Mouse (Mus musculus): ENCODE data around the gene Nudt4. TPM values are rescaled to one million over a fixed set of nuclear protein-coding genes. Genes with fewer than 3 reads are reported as not detected.

The Nudt4 gene
- total and polyA plus RNA-seq, 3 experiments: 21.1 to 35.7 TPM; not detected in 1

DNA sequence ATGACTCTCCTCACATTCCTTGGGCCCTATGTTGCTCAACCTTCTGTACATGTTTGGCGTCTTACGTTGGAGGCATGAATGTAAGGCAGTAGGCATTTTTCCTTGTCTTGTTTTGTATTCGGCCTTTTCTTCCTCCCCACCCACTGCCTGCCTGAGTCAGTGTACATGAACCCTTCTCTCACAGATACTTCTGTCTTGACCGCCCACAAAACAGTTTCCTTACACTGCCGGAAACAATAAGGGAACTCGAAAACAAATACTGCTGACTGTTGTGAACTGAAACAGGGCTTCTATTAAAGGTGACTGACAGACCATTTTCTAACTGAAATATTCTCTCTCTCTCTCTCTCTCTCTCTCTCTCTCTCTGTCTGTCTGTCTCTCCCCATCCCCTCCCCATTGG is 55.2 kb downstream of the Nudt4 start:
- TF ChIP-seq POLR2A (IDR thresholded peaks at IDR 0.05; ENCODE audit: control insufficient read depth in 1 of 2, insufficient read depth in 1 of 2, low read depth in 1 of 2, low read length in 2 of 2, poor library complexity in 1 of 2): no peak
- no peak for TF ChIP-seq USF2 (IDR thresholded peaks at IDR 0.05; ENCODE audit: borderline replicate concordance in 1 of 2, insufficient read depth in 1 of 2, low read depth in 1 of 2, low read length in 2 of 2)
- no peak for TF ChIP-seq USF1 (IDR thresholded peaks at IDR 0.05; ENCODE audit: low read depth, low read length)
- no peak for DNase-seq (ENCODE audit: low read depth, low spot score)
- H3K79me2 ChIP-seq (ENCODE audit: control insufficient read depth, insufficient read depth, low read length, poor library complexity): no peaks in the 10 kb centered on the region
- H3K4me3 ChIP-seq (ENCODE audit: control insufficient read depth in 1 of 2, insufficient read depth in 1 of 2, low read depth in 2 of 2, low read length in 2 of 2): no peak overlapping the region
- H3K36me3 ChIP-seq (ENCODE audit: control insufficient read depth in 1 of 2, insufficient read depth in 2 of 2, low read length in 2 of 2): peaks cover 0 to 9% of the 10 kb centered on the region in 2 experiments; a peak in 2 of 4 replicates
- H3K9me3 ChIP-seq (replicated peaks; ENCODE audit: insufficient read depth, low read length): no peaks in the 10 kb centered on the region
- no peak overlapping the region for H3K9ac ChIP-seq (ENCODE audit: control insufficient read depth, low read depth, low read length, poor library complexity, severe bottlenecking)
- H3K27ac ChIP-seq (ENCODE audit: control insufficient read depth, low read depth, low read length): no peak overlapping the region
- no peaks in the 10 kb centered on the region for H3K27me3 ChIP-seq (ENCODE audit: control insufficient read depth in 1 of 2, insufficient read depth in 2 of 2, low read length in 2 of 2)
- H3K4me1 ChIP-seq (ENCODE audit: control insufficient read depth in 1 of 2, insufficient read depth in 2 of 2, low read length in 2 of 2): peaks cover 3 to 10% of the 10 kb centered on the region in 2 experiments; a peak in 3 of 4 replicates

DNA sequence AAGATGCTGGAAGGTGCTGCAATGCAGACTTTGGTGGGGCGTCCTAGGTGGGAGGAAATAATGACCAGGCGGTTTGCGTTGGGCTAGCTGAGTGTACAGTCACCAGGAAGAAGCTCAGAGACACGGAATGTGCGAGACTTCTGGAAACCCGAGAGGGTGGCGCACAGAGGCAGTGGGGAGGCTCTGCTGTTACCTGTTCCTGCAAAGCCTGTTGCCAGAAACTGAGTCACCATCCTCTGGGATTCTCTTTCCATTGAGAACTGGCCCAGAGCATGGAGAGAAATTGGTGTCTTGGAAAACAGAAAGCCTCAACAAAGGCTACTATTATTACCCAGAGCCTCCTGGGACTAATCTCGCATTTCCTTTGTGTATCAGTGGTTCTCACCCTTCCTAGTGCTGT is 55.8 kb downstream of the Nudt4 start:
- Histone ChIP-seq H3K9ac (ENCODE audit: control insufficient read depth, low read depth, low read length, poor library complexity, severe bottlenecking) (no peak overlapping the region), H3K27ac (ENCODE audit: control insufficient read depth, low read depth, low read length) (no peak overlapping the region)
- TF ChIP-seq EP300 (IDR thresholded peaks at IDR 0.05; ENCODE audit: low read depth in 1 of 2, low read length in 2 of 2) (no peak), ZMIZ1 (IDR thresholded peaks at IDR 0.05; ENCODE audit: low read depth, low read length) (no peak), MAX (IDR thresholded peaks at IDR 0.05; ENCODE audit: low read length) (no peak), MYC (IDR thresholded peaks at IDR 0.05; ENCODE audit: low read depth, low read length) (no peak)

DNA sequence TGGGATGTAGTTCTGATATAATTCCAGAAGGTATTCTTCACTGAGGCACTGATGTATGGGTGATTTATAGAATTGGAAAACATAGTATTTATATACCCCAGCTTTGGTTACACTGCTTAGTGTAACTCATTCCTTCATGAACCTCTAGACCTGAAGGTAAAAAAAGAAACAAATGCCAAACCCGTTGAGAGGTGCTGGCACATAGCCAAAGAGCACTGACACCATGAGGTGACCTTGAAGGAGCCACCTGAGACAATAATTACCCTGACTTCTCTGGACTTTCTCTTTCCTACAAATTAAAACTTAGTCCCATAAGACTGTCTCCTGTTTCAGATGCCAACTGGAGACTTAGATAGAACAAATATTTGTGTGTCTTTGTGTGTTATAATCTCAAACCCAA is 59.6 kb downstream of the Nudt4 start:
- Histone ChIP-seq H3K9ac (ENCODE audit: control insufficient read depth, low read depth, low read length, poor library complexity, severe bottlenecking) (no peak overlapping the region; the same call in 1 of the 2 replicates), H3K36me3 (ENCODE audit: control insufficient read depth in 1 of 2, insufficient read depth in 2 of 2, low read length in 2 of 2) (peaks cover 0 to 28% of the 10 kb centered on the region in 2 experiments; a peak in 2 of 4 replicates), H3K79me2 (ENCODE audit: control insufficient read depth, insufficient read depth, low read length, poor library complexity) (peaks cover 19% of the 10 kb centered on the region), H3K4me3 (ENCODE audit: control insufficient read depth in 1 of 2, insufficient read depth in 1 of 2, low read depth in 2 of 2, low read length in 2 of 2) (peak overlapping the region in 1 of 2 experiments; percentile 14; a peak in 2 of 4 replicates), H3K9me3 (replicated peaks; ENCODE audit: insufficient read depth, low read length) (no peaks in the 10 kb centered on the region), H3K27me3 (ENCODE audit: control insufficient read depth in 1 of 2, insufficient read depth in 2 of 2, low read length in 2 of 2) (no peaks in the 10 kb centered on the region), H3K27ac (ENCODE audit: control insufficient read depth, low read depth, low read length) (no peak overlapping the region), H3K4me1 (ENCODE audit: control insufficient read depth in 1 of 2, insufficient read depth in 2 of 2, low read length in 2 of 2) (peaks cover 8 to 16% of the 10 kb centered on the region in 2 experiments)
- TF ChIP-seq CHD2 (IDR thresholded peaks at IDR 0.05; ENCODE audit: low read length): no peak
- no peak for TF ChIP-seq POLR2AphosphoS2 (IDR thresholded peaks at IDR 0.05; ENCODE audit: low read length)
- TF ChIP-seq TCF12 (IDR thresholded peaks at IDR 0.05; ENCODE audit: low read depth, low read length): no peak
- TF ChIP-seq ETS1 (IDR thresholded peaks at IDR 0.05; ENCODE audit: low read depth, low read length): no peak
- no peak for TF ChIP-seq GABPA (IDR thresholded peaks at IDR 0.05; ENCODE audit: low read depth, low read length)
- no peak for TF ChIP-seq USF1 (IDR thresholded peaks at IDR 0.05; ENCODE audit: low read depth, low read length)
- TF ChIP-seq MYC (IDR thresholded peaks at IDR 0.05; ENCODE audit: low read depth, low read length): no peak
- no peak for TF ChIP-seq ZMIZ1 (IDR thresholded peaks at IDR 0.05; ENCODE audit: low read depth, low read length)
- no peak for TF ChIP-seq E2F4 (IDR thresholded peaks at IDR 0.05; ENCODE audit: borderline replicate concordance, low read depth, low read length)
- TF ChIP-seq MEF2A (IDR thresholded peaks at IDR 0.05; ENCODE audit: extremely low read depth, insufficient replicate concordance, low read depth, low read length, poor library complexity, severe bottlenecking): no peak
- TF ChIP-seq ZC3H11A (IDR thresholded peaks at IDR 0.05; ENCODE audit: low read depth, low read length): no peak
- no peak for TF ChIP-seq JUND (IDR thresholded peaks at IDR 0.05; ENCODE audit: low read depth, low read length)
- DNase-seq (ENCODE audit: low read depth, low spot score): peak; percentile 57

More for the DNA sequence above, 55.8 kb downstream of the Nudt4 start:
- Histone ChIP-seq H3K4me1 (ENCODE audit: control insufficient read depth in 1 of 2, insufficient read depth in 2 of 2, low read length in 2 of 2) (peaks cover 3 to 6% of the 10 kb centered on the region in 2 experiments; a peak in 2 of 4 replicates), H3K79me2 (ENCODE audit: control insufficient read depth, insufficient read depth, low read length, poor library complexity) (peaks cover 3% of the 10 kb centered on the region; the same call in 1 of the 2 replicates), H3K4me3 (ENCODE audit: control insufficient read depth in 1 of 2, insufficient read depth in 1 of 2, low read depth in 2 of 2, low read length in 2 of 2) (no peak overlapping the region), H3K9me3 (replicated peaks; ENCODE audit: insufficient read depth, low read length) (no peaks in the 10 kb centered on the region), H3K36me3 (ENCODE audit: control insufficient read depth in 1 of 2, insufficient read depth in 2 of 2, low read length in 2 of 2) (peaks cover 0 to 7% of the 10 kb centered on the region in 2 experiments; a peak in 2 of 4 replicates), H3K27me3 (ENCODE audit: control insufficient read depth in 1 of 2, insufficient read depth in 2 of 2, low read length in 2 of 2) (no peaks in the 10 kb centered on the region)
- no peak for DNase-seq (ENCODE audit: low read depth, low spot score)

All from MEL (cell line).